Mouse (Mus musculus) midbrain, embryonic 16.5 days (tissue): ENCODE measurements around the gene Asb2. TPM values are rescaled to one million over a fixed set of nuclear protein-coding genes. Genes with fewer than 3 reads are reported as not detected.
A peak's percentile ranks its signal among the peaks of the same experiment; 100 is the strongest.

Experiments used
- ATAC-seq: fragments of 200-750 bp; cut with Nextera tagmentation; 2 replicates; pipeline ENCODE4 v1.8.0; 2017; ENCODE audit warnings: moderate TSS enrichment
- H3K27ac ChIP-seq: fragments of 300-500 bp; sonication (generic); 2 replicates; pipeline ENCODE4 v1.5.1; 2014; ENCODE audit warnings: mild to moderate bottlenecking, low read length, mixed read lengths
- H3K27me3 ChIP-seq: fragments of 300-500 bp; sonication (generic); 2 replicates; pipeline ENCODE4 v1.6.1; 2014; ENCODE audit warnings: low read depth, low read length, mixed read lengths; ENCODE audit not compliant: control insufficient read depth, insufficient read depth
- H3K36me3 ChIP-seq: fragments of 300-500 bp; sonication (generic); 2 replicates; pipeline ENCODE4 v1.6.1; 2014; ENCODE audit warnings: mild to moderate bottlenecking, low read length, moderate library complexity, mixed read lengths; ENCODE audit not compliant: control insufficient read depth, insufficient read depth
- H3K4me1 ChIP-seq: fragments of 300-500 bp; sonication (generic); 2 replicates; pipeline ENCODE4 v1.6.1; 2014; ENCODE audit warnings: mild to moderate bottlenecking, low read length, mixed read lengths; ENCODE audit not compliant: control insufficient read depth, insufficient read depth
- H3K4me2 ChIP-seq: fragments of 300-500 bp; sonication (generic); 2 replicates; pipeline ENCODE4 v1.6.1; 2014; ENCODE audit warnings: mild to moderate bottlenecking, low read length, mixed read lengths
- H3K4me3 ChIP-seq: fragments of 300-500 bp; sonication (generic); 2 replicates; pipeline ENCODE4 v1.5.1; 2014; ENCODE audit warnings: low read depth, mild to moderate bottlenecking, low read length, moderate library complexity, mixed read lengths
- H3K9ac ChIP-seq: fragments of 300-500 bp; sonication (generic); 2 replicates; pipeline ENCODE4 v1.6.1; 2014; ENCODE audit warnings: low read depth, low read length, mixed read lengths
- H3K9me3 ChIP-seq: fragments of 300-500 bp; sonication (generic); replicated peaks from 2 replicates; pipeline ENCODE4 v1.6.1; 2014; ENCODE audit warnings: mild to moderate bottlenecking, low read length, mixed read lengths; ENCODE audit not compliant: control insufficient read depth, poor library complexity, severe bottlenecking
- WGBS: fragments of 180-500 bp; shearing (Covaris S2); extraction: QIAGEN DNeasy Blood & Tissue Kit; methylation state at CpG from one replicate; pipeline ENCODE4 v1.1.7; 2014; 5-methylcytosine and 5-hydroxymethylcytosine counted together
- polyA plus RNA-seq: library from polyadenylated mRNA; unstranded; fragments of >200 nt; fragmentation: Nextera tagmentation; extraction: Ambion mirVana; gene quantifications from 2 replicates; pipeline ENCODE4 v1.2.1, GENCODE M21; 2015

The Asb2 gene
- polyA plus RNA-seq, 1 experiment from 2014 or later = 0.82 TPM

DNA sequence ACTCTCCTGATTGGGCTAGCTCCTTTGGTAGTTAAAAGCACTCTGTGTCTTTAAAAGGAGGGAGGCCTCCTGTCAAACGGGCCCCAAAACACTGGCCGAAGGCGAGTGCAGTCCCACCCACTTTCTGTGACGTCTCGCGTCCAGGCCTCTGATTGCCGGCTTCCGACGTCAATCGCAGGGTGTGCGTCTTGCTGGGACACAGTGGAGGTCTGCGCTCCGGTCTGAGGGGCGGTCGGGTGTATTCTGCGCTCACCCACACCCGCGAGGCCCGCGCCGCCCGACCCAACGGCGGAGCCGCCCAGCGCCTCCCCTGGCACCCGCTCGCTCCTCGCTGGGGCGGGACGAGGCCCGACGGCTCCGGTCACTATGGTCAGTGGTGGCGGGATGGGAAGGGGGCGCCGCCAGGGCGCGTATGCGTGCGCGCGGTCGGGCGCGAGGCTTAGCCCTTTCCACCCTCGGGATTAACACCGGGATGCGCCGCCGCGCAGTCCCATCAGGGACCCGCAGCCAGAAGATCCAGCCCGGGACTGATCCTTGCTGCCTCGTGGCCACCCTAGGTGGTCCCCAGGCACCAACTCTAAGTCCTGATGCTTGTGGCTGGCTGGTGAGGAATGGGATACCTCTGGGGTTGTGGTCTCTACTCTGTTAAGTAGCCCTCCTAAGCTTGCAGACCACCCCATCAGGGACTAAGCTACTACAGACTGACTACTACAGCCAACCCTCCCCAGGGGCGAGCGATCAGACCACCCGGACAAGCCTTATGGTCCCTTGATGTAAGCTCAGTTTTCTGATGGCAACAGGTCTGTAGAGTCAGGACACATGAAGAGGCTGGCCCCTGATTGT is 32.9 kb upstream of the Asb2 start, which contains the start of gene Otub2:
Gene Otub2 (plus strand): TSS at position 178 of the 843 bp plus-strand sequence.
- Histone ChIP-seq H3K9ac (peak within 1 kb of the TSS; percentile 94), H3K27ac (peak within 1 kb of the TSS; percentile 77)
- WGBS = 1% methylated on average over 50 of the region's 58 CpGs

DNA sequence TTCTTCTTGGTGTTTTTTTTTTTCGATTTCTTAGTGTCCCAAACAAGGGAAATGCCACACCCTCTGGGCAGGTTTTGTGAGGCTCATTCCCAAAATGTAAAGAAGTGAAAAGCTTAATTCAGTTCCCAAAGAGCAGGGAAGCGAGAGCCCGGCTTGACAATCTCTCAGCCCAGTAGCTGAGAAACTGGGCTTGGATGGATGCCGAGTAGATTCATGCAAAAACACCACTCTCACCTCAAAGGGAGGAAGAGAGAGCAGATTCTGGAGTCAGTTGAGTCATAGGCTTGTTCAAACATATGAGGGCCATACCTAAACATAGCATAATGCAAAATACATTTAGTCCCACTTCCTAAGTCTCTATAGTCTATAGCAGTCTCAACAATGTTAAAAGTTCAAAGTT is 24.4 kb upstream of the Asb2 start:
- Histone ChIP-seq H3K27ac (no peak overlapping the region), H3K36me3 (no peaks in the 10 kb centered on the region), H3K9me3 (no peaks in the 10 kb centered on the region), H3K9ac (no peak overlapping the region), H3K4me1 (no peaks in the 10 kb centered on the region), H3K4me2 (no peak overlapping the region), H3K4me3 (no peak overlapping the region), H3K27me3 (no peaks in the 10 kb centered on the region)
- WGBS = 76% methylated on average over 4 of the region's 4 CpGs
- no peak for ATAC-seq

More for the DNA sequence above, 32.9 kb upstream of the Asb2 start, which contains the start of gene Otub2:
- Histone ChIP-seq H3K4me1 (peaks cover 11% of the 10 kb centered on the region), H3K4me2 (peak within 1 kb of the TSS; percentile 55), H3K36me3 (no peaks in the 10 kb centered on the region), H3K27me3 (no peaks in the 10 kb centered on the region), H3K9me3 (no peaks in the 10 kb centered on the region), H3K4me3 (peak within 1 kb of the TSS; percentile 79)
- peak; percentile 100 for ATAC-seq

DNA sequence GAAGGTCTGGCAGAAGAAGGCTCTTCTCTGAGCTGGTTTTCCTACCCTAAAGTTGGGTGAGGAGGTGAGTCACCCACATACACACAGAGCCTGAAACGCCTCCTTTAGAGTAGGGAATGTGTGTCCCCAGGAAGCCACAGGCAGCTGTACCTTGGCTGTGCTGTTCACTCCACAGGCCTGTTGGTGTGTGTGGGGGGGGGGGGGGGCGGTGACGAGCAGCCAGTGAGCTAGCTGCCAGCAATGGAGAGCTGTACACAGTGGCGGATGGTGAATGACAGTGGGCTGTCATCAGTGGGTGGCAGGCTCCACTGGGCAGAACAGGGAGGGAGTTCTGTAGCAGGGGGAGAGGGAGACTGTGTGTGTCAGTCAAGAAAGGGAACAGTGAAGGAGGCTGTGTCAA is 21.0 kb upstream of the Asb2 start:
- H3K4me2 ChIP-seq = no peak overlapping the region
- no peaks in the 10 kb centered on the region for H3K4me1 ChIP-seq
- no peak overlapping the region for H3K27ac ChIP-seq
- no peaks in the 10 kb centered on the region for H3K27me3 ChIP-seq
- H3K36me3 ChIP-seq = no peaks in the 10 kb centered on the region
- H3K9me3 ChIP-seq = no peaks in the 10 kb centered on the region; the same call in 1 of the 2 replicates
- 0 out of 2 replicates have a peak, but pooled peaks have one; percentile 36 for ATAC-seq
- no peak overlapping the region for H3K4me3 ChIP-seq
- WGBS = 66% methylated on average over 4 of the region's 4 CpGs
- no peak overlapping the region for H3K9ac ChIP-seq

DNA sequence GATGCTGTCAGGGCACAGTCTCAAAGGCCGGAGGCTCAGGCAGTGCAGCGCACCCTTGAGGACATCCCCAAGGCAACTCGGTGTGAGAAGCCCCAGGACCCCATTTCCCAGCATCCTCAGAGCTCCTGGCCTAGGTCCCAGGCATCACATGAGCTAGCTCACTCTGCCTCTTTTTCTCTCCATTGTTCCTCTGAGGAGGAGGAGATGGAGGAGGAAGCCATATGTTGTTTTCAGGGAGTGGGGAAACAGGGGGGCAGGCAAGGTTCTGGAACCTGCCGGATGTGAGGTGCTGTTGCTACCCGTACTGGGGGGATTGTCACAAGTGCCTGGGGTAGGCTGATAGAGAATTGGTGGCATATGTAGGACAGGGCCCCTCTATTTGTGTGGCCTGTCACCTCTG is 20.3 kb upstream of the Asb2 start:
- peak; percentile 25; the same call in 1 of the 2 replicates for ATAC-seq
- no peak overlapping the region for H3K4me3 ChIP-seq
- no peaks in the 10 kb centered on the region for H3K4me1 ChIP-seq
- no peak overlapping the region for H3K27ac ChIP-seq
- H3K9ac ChIP-seq = no peak overlapping the region
- whole genome bisulfite sequencing = 66% methylated on average over 5 of the region's 5 CpGs
- H3K9me3 ChIP-seq = no peaks in the 10 kb centered on the region; the same call in 1 of the 2 replicates
- no peak overlapping the region for H3K4me2 ChIP-seq
- H3K36me3 ChIP-seq = no peaks in the 10 kb centered on the region
- H3K27me3 ChIP-seq = no peaks in the 10 kb centered on the region

DNA sequence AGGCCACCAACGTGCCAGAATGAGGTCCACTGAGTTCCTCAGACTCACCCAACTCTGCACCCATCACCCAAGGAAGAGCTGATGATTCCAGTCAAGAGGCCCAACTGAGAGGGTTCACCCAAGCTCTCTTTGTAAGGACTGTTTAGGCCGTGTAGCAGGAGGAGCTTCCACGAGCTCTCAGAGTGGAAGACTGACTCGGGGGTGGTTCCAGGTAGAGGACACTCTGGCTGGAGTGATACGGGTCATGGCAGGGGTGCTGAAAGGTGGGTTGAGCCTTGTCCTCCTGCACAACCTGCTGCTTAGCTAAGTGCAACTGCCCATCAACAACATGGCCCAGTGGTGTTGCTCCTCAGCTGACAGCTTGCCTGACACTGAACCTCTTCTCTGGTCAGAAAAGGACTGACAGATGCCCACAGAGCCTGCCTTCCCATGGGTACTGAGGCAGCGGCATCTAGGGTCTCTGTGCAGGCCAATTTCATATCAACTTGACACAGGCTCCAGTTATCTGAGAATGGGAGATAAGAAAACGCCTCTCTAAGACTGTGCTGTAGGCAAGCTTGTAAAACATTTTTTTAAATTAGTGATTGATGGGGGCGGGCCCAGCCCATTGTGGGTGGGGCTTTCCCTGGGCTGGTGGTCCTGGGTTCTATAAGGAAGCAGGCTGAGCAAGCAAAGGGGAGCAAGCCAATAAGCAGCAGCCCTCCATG is 17.9 kb upstream of the Asb2 start:
- Histone ChIP-seq H3K4me2 (no peak overlapping the region), H3K9me3 (no peaks in the 10 kb centered on the region; the same call in 1 of the 2 replicates), H3K4me3 (no peak overlapping the region), H3K9ac (no peak overlapping the region), H3K36me3 (no peaks in the 10 kb centered on the region), H3K27me3 (no peaks in the 10 kb centered on the region), H3K27ac (no peak overlapping the region), H3K4me1 (no peaks in the 10 kb centered on the region)
- no peak for ATAC-seq
- WGBS = 81% methylated on average over 8 of the region's 8 CpGs

DNA sequence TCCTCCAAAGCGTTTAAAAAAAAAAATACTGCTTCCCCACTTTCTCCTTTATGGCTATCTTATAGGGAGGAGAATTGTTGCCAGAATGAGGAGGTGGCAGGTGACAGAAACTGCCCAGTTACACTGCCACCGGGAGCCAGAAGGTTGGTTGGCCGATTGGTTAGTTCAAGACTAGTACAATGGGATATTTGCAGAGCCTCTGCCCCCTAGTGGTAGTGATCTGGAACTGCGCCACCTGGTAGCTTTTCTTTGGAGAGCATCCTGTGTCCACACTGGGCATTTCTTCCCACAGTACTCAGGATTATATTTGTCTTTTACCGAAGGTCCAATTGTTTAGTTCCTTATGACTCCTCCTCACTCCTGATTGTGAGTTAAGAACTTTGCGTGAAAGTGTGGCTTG is 15.9 kb upstream of the Asb2 start:
- no peak overlapping the region for H3K4me3 ChIP-seq
- no peaks in the 10 kb centered on the region for H3K27me3 ChIP-seq
- no peak for ATAC-seq
- no peaks in the 10 kb centered on the region for H3K36me3 ChIP-seq
- no peak overlapping the region for H3K9ac ChIP-seq
- H3K27ac ChIP-seq = no peak overlapping the region
- H3K4me2 ChIP-seq = no peak overlapping the region
- no peaks in the 10 kb centered on the region for H3K4me1 ChIP-seq
- whole genome bisulfite sequencing = 28% methylated on average over 6 of the region's 6 CpGs
- H3K9me3 ChIP-seq = no peaks in the 10 kb centered on the region; the same call in 1 of the 2 replicates

DNA sequence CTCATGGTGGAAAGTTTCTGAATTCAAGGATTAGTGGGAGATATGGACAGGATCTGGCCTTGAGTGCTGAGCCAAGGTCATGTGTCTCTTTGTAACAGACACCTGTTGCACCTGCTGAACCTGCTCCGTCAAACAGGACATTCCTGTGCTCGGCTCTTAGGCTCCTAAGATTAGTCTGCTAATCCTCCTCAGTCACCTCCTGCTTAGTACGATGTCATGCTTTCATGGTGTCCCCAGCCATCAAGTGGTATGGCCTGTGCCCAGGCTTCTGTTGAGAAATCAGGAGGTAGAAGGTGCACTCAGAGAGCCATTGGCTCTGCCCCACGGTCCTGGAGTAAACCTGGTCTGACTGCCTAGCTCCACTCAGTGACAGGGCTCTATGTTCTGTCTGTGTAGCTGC is 15.1 kb upstream of the Asb2 start:
- no peaks in the 10 kb centered on the region; the same call in 1 of the 2 replicates for H3K9me3 ChIP-seq
- 82% methylated on average over 4 of the region's 4 CpGs for WGBS

DNA sequence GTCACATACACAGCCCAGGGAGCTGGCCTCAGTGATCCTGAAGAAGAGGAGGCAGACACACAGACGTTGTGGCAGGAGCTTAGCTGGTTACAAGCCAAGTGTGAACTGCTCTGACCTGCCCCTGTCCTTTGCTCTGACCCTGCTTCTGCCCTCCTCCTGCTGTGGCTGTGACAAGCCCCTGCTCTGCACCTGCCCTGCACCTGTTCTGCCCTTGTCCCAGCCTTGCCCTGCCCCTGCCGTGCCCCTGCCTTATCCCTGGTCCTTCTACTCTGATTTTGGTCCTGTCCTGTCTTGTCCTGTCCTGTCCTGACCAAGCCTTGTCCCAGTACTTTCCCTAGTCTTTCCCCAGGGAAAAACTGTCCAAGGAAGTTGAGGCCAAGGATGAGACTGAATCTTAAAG is 13.0 kb upstream of the Asb2 start:
- no peak overlapping the region for H3K27ac ChIP-seq
- no peaks in the 10 kb centered on the region for H3K36me3 ChIP-seq
- no peaks in the 10 kb centered on the region for H3K9me3 ChIP-seq
- H3K4me2 ChIP-seq = no peak overlapping the region
- 87% methylated on average over 2 of the region's 2 CpGs for WGBS
- no peak for ATAC-seq
- no peak overlapping the region for H3K9ac ChIP-seq
- no peaks in the 10 kb centered on the region for H3K4me1 ChIP-seq
- H3K4me3 ChIP-seq = no peak overlapping the region
- no peaks in the 10 kb centered on the region for H3K27me3 ChIP-seq

More for the DNA sequence above, 15.1 kb upstream of the Asb2 start:
- Histone ChIP-seq H3K4me1 (no peaks in the 10 kb centered on the region), H3K4me3 (no peak overlapping the region), H3K9ac (no peak overlapping the region), H3K27ac (no peak overlapping the region), H3K4me2 (no peak overlapping the region), H3K27me3 (no peaks in the 10 kb centered on the region), H3K36me3 (no peaks in the 10 kb centered on the region)
- no peak for ATAC-seq

DNA sequence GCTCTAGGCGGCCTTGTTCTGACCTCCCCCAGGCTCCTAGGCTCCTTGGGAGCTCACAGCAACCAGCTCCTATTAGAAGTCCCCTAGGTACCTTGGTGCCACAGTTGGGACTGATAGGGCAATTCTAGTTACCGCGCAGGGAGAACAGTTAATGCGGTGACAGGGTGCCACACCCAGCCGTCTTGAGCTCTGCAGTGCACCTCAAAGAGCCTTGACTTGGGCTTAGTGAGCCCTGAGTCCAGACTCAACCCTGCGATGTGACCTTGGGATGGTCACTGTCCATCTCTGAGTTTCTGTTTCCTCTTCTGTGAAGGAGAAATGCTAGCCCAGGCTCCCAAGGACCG is 12.5 kb upstream of the Asb2 start:
- no peak for ATAC-seq
- H3K4me1 ChIP-seq = no peaks in the 10 kb centered on the region
- 81% methylated on average over 7 of the region's 7 CpGs for WGBS
- no peak overlapping the region for H3K9ac ChIP-seq
- no peak overlapping the region for H3K4me3 ChIP-seq
- H3K27me3 ChIP-seq = no peaks in the 10 kb centered on the region
- no peaks in the 10 kb centered on the region for H3K36me3 ChIP-seq
- no peak overlapping the region for H3K27ac ChIP-seq
- no peaks in the 10 kb centered on the region for H3K9me3 ChIP-seq
- H3K4me2 ChIP-seq = peak overlapping the region; percentile 0; the same call in 1 of the 2 replicates
